Comparison of ENCODE assay signal across 8 mouse cellular contexts in the genomic region with DNA sequence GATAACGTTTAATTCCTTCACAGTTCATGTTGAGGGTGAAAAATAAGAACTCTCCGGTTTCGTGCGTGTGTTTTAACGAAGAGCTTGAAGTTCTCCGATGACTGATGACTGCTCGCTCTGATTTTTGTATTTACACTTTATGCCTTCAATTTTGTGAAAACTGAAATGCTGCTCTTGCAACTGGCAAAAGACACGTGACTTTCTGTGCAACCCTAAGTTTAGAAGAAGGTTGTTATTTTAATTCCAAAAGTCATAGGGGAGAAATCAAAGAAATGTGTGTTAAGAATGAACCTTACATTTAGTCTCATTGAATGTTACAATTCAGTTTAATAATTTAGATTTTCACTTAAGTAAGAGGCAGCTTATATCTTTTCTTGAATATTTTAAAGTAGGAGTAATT. TPM values are rescaled to one million over a fixed set of nuclear protein-coding genes. Genes with fewer than 3 reads are reported as not detected.
DNase-seq lines count a peak whose midpoint lies in the region; ATAC-seq lines count a peak whose summit lies in the region.

No protein-coding gene starts in this region.

- no peak for DNase-seq in kidney, adult 9 months
- no peak for DNase-seq in adrenal gland, adult (ENCODE audit: inconsistent age in 2 of 2, low spot score in 1 of 2)
- no peak for DNase-seq in left cerebral cortex, postnatal 14 days (ENCODE audit: low spot score in 2 of 2)
- DNase-seq in embryo, embryonic 10 days (ENCODE audit: low spot score), result no peak

- H3K27ac ChIP-seq in kidney, embryonic 14.5 days (ENCODE audit: low read depth, low read length), result peak overlapping the region; percentile 93; the same call in 1 of the 2 replicates
- peak overlapping the region; percentile 97 for H3K27ac ChIP-seq in brown adipose tissue, adult 24 weeks (replicated peaks; ENCODE audit: low read depth, low read length)
- H3K27ac ChIP-seq in hindbrain, embryonic 15.5 days (replicated peaks), result no peak overlapping the region; the same call in 1 of the 2 replicates
- H3K27ac ChIP-seq in midbrain, embryonic 15.5 days, result peak overlapping the region; percentile 98; the same call in 1 of the 2 replicates

- H3K4me1 ChIP-seq in kidney, embryonic 14.5 days (ENCODE audit: control insufficient read depth, insufficient read depth, low read length), result peaks cover 39% of the 10 kb centered on the region
- H3K4me1 ChIP-seq in brown adipose tissue, adult 24 weeks (ENCODE audit: control insufficient read depth, insufficient read depth, insufficient read length, low read length), result peaks cover 3% of the 10 kb centered on the region; the same call in 1 of the 2 replicates
- H3K4me1 ChIP-seq in hindbrain, embryonic 15.5 days (replicated peaks), result peaks cover 25% of the 10 kb centered on the region
- H3K4me1 ChIP-seq in midbrain, embryonic 15.5 days, result peaks cover 28% of the 10 kb centered on the region

- no peaks in the 10 kb centered on the region for H3K9me3 ChIP-seq in kidney, embryonic 14.5 days (ENCODE audit: control insufficient read depth, low read length)
- H3K9me3 ChIP-seq in hindbrain, embryonic 15.5 days, result no peaks in the 10 kb centered on the region
- H3K9me3 ChIP-seq in midbrain, embryonic 15.5 days, result no peaks in the 10 kb centered on the region

- peak overlapping the region; percentile 66 for H3K4me2 ChIP-seq in kidney, embryonic 14.5 days (replicated peaks; ENCODE audit: low read depth, low read length)
- peak overlapping the region; percentile 78 for H3K4me2 ChIP-seq in hindbrain, embryonic 15.5 days
- H3K4me2 ChIP-seq in midbrain, embryonic 15.5 days, result peak overlapping the region; percentile 64

- H3K36me3 ChIP-seq in kidney, embryonic 14.5 days (ENCODE audit: control insufficient read depth, insufficient read depth, low read length), result no peaks in the 10 kb centered on the region
- no peaks in the 10 kb centered on the region for H3K36me3 ChIP-seq in hindbrain, embryonic 15.5 days
- no peaks in the 10 kb centered on the region for H3K36me3 ChIP-seq in midbrain, embryonic 15.5 days (replicated peaks)

- intact Hi-C loops in left cerebral cortex, postnatal 14 days (cut with DNase I), result no loop called here

- H3K9ac ChIP-seq in kidney, embryonic 14.5 days (ENCODE audit: low read depth, low read length), result peak overlapping the region; percentile 82
- H3K9ac ChIP-seq in hindbrain, embryonic 15.5 days, result peak overlapping the region; percentile 67
- H3K9ac ChIP-seq in midbrain, embryonic 15.5 days, result peak overlapping the region; percentile 88; the same call in 1 of the 2 replicates

- H3K4me3 ChIP-seq in kidney, embryonic 14.5 days (ENCODE audit: low read length), result peak overlapping the region; percentile 59
- peak overlapping the region; percentile 97 for H3K4me3 ChIP-seq in brown adipose tissue, adult 24 weeks (ENCODE audit: insufficient read depth, low read depth, low read length)
- peak overlapping the region; percentile 57 for H3K4me3 ChIP-seq in hindbrain, embryonic 15.5 days
- peak overlapping the region; percentile 93 for H3K4me3 ChIP-seq in midbrain, embryonic 15.5 days

- WGBS in kidney, embryonic 14.5 days, result under 1% methylated on average over 8 of the region's 8 CpGs
- WGBS in hindbrain, embryonic 15.5 days, result 3% methylated on average over 8 of the region's 8 CpGs
- WGBS in midbrain, embryonic 15.5 days, result 6% methylated on average over 8 of the region's 8 CpGs

- no peaks in the 10 kb centered on the region for H3K27me3 ChIP-seq in kidney, embryonic 14.5 days (ENCODE audit: control insufficient read depth, insufficient read depth, low read length)
- no peaks in the 10 kb centered on the region for H3K27me3 ChIP-seq in hindbrain, embryonic 15.5 days
- H3K27me3 ChIP-seq in midbrain, embryonic 15.5 days (replicated peaks), result no peaks in the 10 kb centered on the region

- no peak for ATAC-seq in kidney, embryonic 14.5 days (ENCODE audit: low FRiP score, low TSS enrichment)
- no peak for ATAC-seq in hindbrain, embryonic 15.5 days (ENCODE audit: low FRiP score, low read depth)
- no peak for ATAC-seq in midbrain, embryonic 15.5 days (replicated peaks)

RNA-seq across cellular contexts. Expression of gene Sypl, which starts 1.3 kb away (rescaled TPM):
- polyA plus RNA-seq in kidney, embryonic 14.5 days (2014; fragmentation: Nextera tagmentation; extraction: Ambion mirVana), result 104 and 135 TPM in 2 replicates
- 76.0 and 95.5 TPM in 2 replicates for polyA plus RNA-seq in brown adipose tissue, adult 24 weeks (2012; ENCODE audit: insufficient read depth, insufficient read length, missing spikeins)
- polyA plus RNA-seq in hindbrain, embryonic 15.5 days (2015; fragmentation: Nextera tagmentation; extraction: Ambion mirVana), result 39.5 and 42.6 TPM in 2 replicates
- 32.3 and 33.3 TPM in 2 replicates for polyA plus RNA-seq in midbrain, embryonic 15.5 days (2015; fragmentation: Nextera tagmentation; extraction: Ambion mirVana)
- 10 to 100 TPM; 31.7 to 34.7 TPM for total RNA-seq in left cerebral cortex, postnatal 14 days (2021)
